Mouse (Mus musculus) kidney, postnatal 0 days (tissue): ENCODE measurements around the gene Mier2. TPM values are rescaled to one million over a fixed set of nuclear protein-coding genes. Genes with fewer than 3 reads are reported as not detected.

ENCODE experiments used
- ATAC-seq: fragments of 200-750 bp; cut with Nextera tagmentation; replicated peaks from 2 replicates; pipeline ENCODE4 v1.8.0; 2017; ENCODE audit warnings: low read depth, moderate number of reproducible peaks, moderate TSS enrichment, moderate library complexity; ENCODE audit not compliant: low FRiP score
- DNase-seq: peaks from one replicate; pipeline ENCODE4 v3.0.0-alpha.2; 2016; ENCODE audit warnings: low spot score
- H3K27ac ChIP-seq: fragments of 300-500 bp; sonication (generic); 2 replicates; pipeline ENCODE4 v1.5.1; 2014; ENCODE audit warnings: mild to moderate bottlenecking
- H3K27me3 ChIP-seq: fragments of 300-500 bp; sonication (generic); 2 replicates; pipeline ENCODE4 v1.6.1; 2014; ENCODE audit warnings: low read length, mixed read lengths; ENCODE audit not compliant: insufficient read depth
- H3K36me3 ChIP-seq: fragments of 300-500 bp; sonication (generic); 2 replicates; pipeline ENCODE4 v1.6.1; 2014; ENCODE audit warnings: low read length, mixed read lengths; ENCODE audit not compliant: insufficient read depth
- H3K4me1 ChIP-seq: fragments of 300-500 bp; sonication (generic); replicated peaks from 2 replicates; pipeline ENCODE4 v1.6.1; 2014; ENCODE audit warnings: antibody characterized with exemption, low read length, mixed read lengths; ENCODE audit not compliant: insufficient read depth
- H3K4me2 ChIP-seq: fragments of 300-500 bp; sonication (generic); 2 replicates; pipeline ENCODE4 v1.6.1; 2014; ENCODE audit warnings: mild to moderate bottlenecking, low read length, moderate library complexity, mixed read lengths
- H3K4me3 ChIP-seq: fragments of 300-500 bp; sonication (generic); replicated peaks from 2 replicates; pipeline ENCODE4 v1.5.1; 2014; ENCODE audit warnings: low read depth, low read length
- H3K9ac ChIP-seq: fragments of 300-500 bp; sonication (generic); 2 replicates; pipeline ENCODE4 v1.6.1; 2014; ENCODE audit warnings: low read depth, low read length
- H3K9me3 ChIP-seq: fragments of 300-500 bp; sonication (generic); replicated peaks from 2 replicates; pipeline ENCODE4 v1.6.1; 2016; ENCODE audit warnings: low read length, inconsistent platforms, mixed read lengths
- CTCF ChIP-seq: IDR thresholded peaks from 2 replicates; pipeline ENCODE4 v1.5.1; 2016; ENCODE audit warnings: antibody characterized with exemption, low read depth, mild to moderate bottlenecking, moderate library complexity
- WGBS: fragments of 180-500 bp; shearing (Covaris S2); extraction: QIAGEN DNeasy Blood & Tissue Kit; methylation state at CpG from one replicate; pipeline ENCODE4 v1.1.7; 2014; 5-methylcytosine and 5-hydroxymethylcytosine counted together
- polyA plus RNA-seq: library from polyadenylated mRNA; unstranded; fragments of >200 nt; fragmentation: Nextera tagmentation; extraction: Ambion mirVana; gene quantifications from 2 replicates; pipeline ENCODE4 v1.2.1, GENCODE M21; 2015

The Mier2 gene
- polyA plus RNA-seq, 1 experiment from 2014 or later, result 27.4 TPM

- 82% methylated on average over 2 of the region's 2 CpGs for WGBS
- Histone ChIP-seq H3K9ac (no peak overlapping the region), H3K4me2 (no peak overlapping the region), H3K27ac (no peak overlapping the region), H3K9me3 (no peaks in the 10 kb centered on the region), H3K27me3 (no peaks in the 10 kb centered on the region), H3K36me3 (no peaks in the 10 kb centered on the region), H3K4me3 (no peak overlapping the region), H3K4me1 (no peaks in the 10 kb centered on the region)
- no peak for TF ChIP-seq CTCF
- DNase-seq, result no peak
- ATAC-seq, result no peak
Observed at GRCm38 (mm10) chr10:79559716-79560115, 4.7 kb upstream of the Mier2 start.

GRCm38 (mm10) chr10:79557496-79557895 lies 2.5 kb upstream of the Mier2 start:
- 94% methylated on average over 5 of the region's 5 CpGs for WGBS
- H3K36me3 ChIP-seq, result no peaks in the 10 kb centered on the region
- no peak for TF ChIP-seq CTCF
- ATAC-seq, result no peak
- no peak overlapping the region for H3K4me2 ChIP-seq
- peaks cover 8% of the 10 kb centered on the region; the same call in 1 of the 2 replicates for H3K4me1 ChIP-seq
- H3K9ac ChIP-seq, result no peak overlapping the region
- DNase-seq, result no peak
- H3K4me3 ChIP-seq, result no peak overlapping the region
- no peaks in the 10 kb centered on the region for H3K9me3 ChIP-seq
- no peaks in the 10 kb centered on the region for H3K27me3 ChIP-seq
- H3K27ac ChIP-seq, result no peak overlapping the region

- no peak for ATAC-seq
- no peak for TF ChIP-seq CTCF
- DNase-seq, result no peak
- Histone ChIP-seq H3K4me2 (no peak overlapping the region), H3K4me1 (peaks cover 8% of the 10 kb centered on the region; the same call in 1 of the 2 replicates), H3K27ac (no peak overlapping the region), H3K9ac (no peak overlapping the region), H3K36me3 (no peaks in the 10 kb centered on the region), H3K9me3 (no peaks in the 10 kb centered on the region), H3K27me3 (no peaks in the 10 kb centered on the region), H3K4me3 (no peak overlapping the region)
- WGBS, result 93% methylated on average over 5 of the region's 5 CpGs
Observed at GRCm38 (mm10) chr10:79556951-79557350, 2.0 kb upstream of the Mier2 start.

- TF ChIP-seq CTCF, result no peak
- Histone ChIP-seq H3K4me2 (peak overlapping the region; percentile 87), H3K27me3 (no peaks in the 10 kb centered on the region), H3K9ac (peak overlapping the region; percentile 92), H3K27ac (no peak overlapping the region), H3K36me3 (0 out of 2 replicates have a peak, but pooled peaks cover under 1% of the 10 kb centered on the region), H3K4me3 (peak overlapping the region; percentile 79), H3K4me1 (peaks cover 8% of the 10 kb centered on the region; the same call in 1 of the 2 replicates), H3K9me3 (no peaks in the 10 kb centered on the region)
- ATAC-seq (no peak), DNase-seq (no peak)
- 25% methylated on average over 7 of the region's 7 CpGs for WGBS
Observed at GRCm38 (mm10) chr10:79555238-79555724, 282 bp upstream of the Mier2 start.

GRCm38 (mm10) chr10:79553691-79554090 lies 1.3 kb downstream of the Mier2 start:
- Histone ChIP-seq H3K27me3 (no peaks in the 10 kb centered on the region), H3K4me1 (peaks cover 8% of the 10 kb centered on the region; the same call in 1 of the 2 replicates), H3K27ac (no peak overlapping the region), H3K36me3 (peaks cover 16% of the 10 kb centered on the region), H3K4me2 (peak overlapping the region; percentile 87), H3K9ac (peak overlapping the region; percentile 92), H3K4me3 (peak overlapping the region; percentile 79), H3K9me3 (no peaks in the 10 kb centered on the region)
- 23% methylated on average over 10 of the region's 10 CpGs for WGBS
- TF ChIP-seq CTCF, result no peak
- DNase-seq (peak; percentile 23), ATAC-seq (no peak)

GRCm38 (mm10) chr10:79553176-79553575 lies 1.8 kb downstream of the Mier2 start:
- no peaks in the 10 kb centered on the region for H3K9me3 ChIP-seq
- no peak for DNase-seq
- no peak for ATAC-seq
- H3K36me3 ChIP-seq, result peaks cover 20% of the 10 kb centered on the region
- H3K4me2 ChIP-seq, result peak overlapping the region; percentile 87
- H3K27me3 ChIP-seq, result no peaks in the 10 kb centered on the region
- peak overlapping the region; percentile 92; the same call in 1 of the 2 replicates for H3K9ac ChIP-seq
- no peak overlapping the region for H3K4me3 ChIP-seq
- WGBS, result 75% methylated on average over 6 of the region's 6 CpGs
- TF ChIP-seq CTCF, result no peak
- peaks cover 8% of the 10 kb centered on the region; the same call in 1 of the 2 replicates for H3K4me1 ChIP-seq
- no peak overlapping the region for H3K27ac ChIP-seq

GRCm38 (mm10) chr10:79552531-79552930 lies 2.5 kb downstream of the Mier2 start:
- no peak for ATAC-seq
- no peaks in the 10 kb centered on the region for H3K9me3 ChIP-seq
- no peak overlapping the region for H3K27ac ChIP-seq
- peaks cover 22% of the 10 kb centered on the region for H3K36me3 ChIP-seq
- no peak for TF ChIP-seq CTCF
- H3K4me3 ChIP-seq, result no peak overlapping the region
- H3K9ac ChIP-seq, result no peak overlapping the region
- H3K4me1 ChIP-seq, result peaks cover 8% of the 10 kb centered on the region; the same call in 1 of the 2 replicates
- no peak for DNase-seq
- WGBS, result 83% methylated on average over 8 of the region's 8 CpGs
- H3K4me2 ChIP-seq, result no peak overlapping the region
- H3K27me3 ChIP-seq, result no peaks in the 10 kb centered on the region
